Mouse (Mus musculus): ENCODE measurements around the gene Ogfod1.

Ogfod1 gene

DNA sequence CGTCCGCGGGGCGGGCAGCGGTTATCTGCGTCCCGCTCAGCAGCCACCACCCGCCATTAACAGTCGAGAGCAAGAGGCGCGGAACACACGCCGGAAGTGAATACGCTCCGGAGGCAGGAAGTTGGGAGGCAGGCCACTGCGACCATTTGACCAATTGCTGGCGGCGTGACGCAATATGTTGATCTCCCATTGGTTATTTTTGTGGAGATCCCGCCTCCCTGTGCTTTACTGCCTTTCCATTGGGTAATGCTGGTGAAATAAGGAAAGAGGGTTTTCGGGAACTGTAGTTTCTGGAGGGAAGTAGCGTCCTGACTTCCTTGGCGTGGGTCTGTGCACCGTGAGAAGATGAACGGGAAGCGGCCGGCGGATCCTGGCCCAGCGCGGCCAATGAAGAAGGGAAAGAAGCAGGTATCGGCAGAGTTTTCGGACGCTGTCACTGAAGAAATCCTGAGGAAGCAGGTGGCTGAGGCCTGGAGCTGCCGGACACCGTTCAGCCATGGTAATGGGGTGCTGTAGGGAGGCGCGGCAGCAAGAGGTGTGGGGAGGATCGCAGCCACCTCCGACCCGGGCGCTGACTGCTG lies at the start of gene Ogfod1, which contains the start of gene Nudt21:
Ogfod1 (plus strand) TSS at position 255 of the 581 bp plus-strand sequence.
Nudt21 (minus strand) TSS at position 88 of the 581 bp plus-strand sequence.
- DNase-seq (ENCODE audit: low read depth, low spot score), result peak; percentile 99

- no peak for DNase-seq (ENCODE audit: low read depth, low spot score)
Observed at GRCm38 (mm10) chr8:93989739-93990138, 47.3 kb upstream of the Ogfod1 start.

GRCm38 (mm10) chr8:93998961-93999360 lies 38.0 kb upstream of the Ogfod1 start:
- DNase-seq (ENCODE audit: low read depth, low spot score), result no peak

DNA sequence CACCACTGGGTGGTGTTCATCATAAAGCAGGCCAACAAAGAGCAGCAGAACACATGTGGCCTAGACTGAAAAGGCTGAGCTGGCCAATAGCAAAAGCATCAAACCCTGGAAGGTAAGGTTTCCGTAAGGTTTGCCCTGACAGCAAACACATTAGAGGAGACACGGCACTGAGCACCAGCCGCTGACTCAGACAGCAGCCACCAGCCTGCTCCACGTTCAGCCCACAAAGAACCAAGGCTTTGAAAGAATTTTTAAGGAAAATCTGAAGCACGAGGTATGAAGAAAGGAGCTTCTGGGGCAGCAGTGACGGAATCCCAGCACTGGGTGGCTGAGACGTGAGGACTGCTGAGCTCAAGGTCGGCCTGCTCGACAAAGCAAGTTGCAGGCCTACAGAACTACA lies 32.9 kb upstream of the Ogfod1 start:
- peak; percentile 65 for DNase-seq (ENCODE audit: low read depth, low spot score)

DNA sequence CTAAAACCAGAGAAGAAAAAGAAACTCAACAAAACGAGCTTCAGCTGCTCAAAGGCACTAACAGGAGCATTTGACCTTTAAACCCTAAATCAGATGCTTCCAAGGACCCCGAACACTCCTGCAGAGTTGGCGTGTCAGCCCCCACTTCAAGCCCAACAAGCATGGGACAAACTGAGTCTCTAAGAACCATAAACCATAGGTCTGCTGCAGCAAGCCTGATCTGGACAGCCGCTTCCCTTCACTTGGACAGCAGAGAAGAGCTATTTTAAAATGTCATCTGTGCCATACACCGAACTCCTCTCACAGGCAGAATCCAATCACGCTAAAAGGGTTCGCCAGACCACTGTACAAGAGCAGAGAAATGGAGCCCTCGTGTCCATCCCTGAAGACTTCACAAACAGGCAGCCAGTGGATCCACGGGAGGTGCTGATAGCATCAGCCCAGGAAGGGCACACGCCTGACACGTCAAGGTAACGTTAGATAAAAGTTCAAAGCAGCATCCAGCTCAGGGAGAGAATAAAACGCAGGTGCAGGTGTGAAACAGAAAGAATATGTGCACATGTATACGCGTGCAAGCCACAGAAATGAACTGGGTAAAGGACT lies 27.7 kb upstream of the Ogfod1 start:
- DNase-seq (ENCODE audit: low read depth, low spot score), result peak; percentile 26

GRCm38 (mm10) chr8:94010101-94010705 lies 26.8 kb upstream of the Ogfod1 start:
- peak; percentile 12 for DNase-seq (ENCODE audit: low read depth, low spot score)

DNA sequence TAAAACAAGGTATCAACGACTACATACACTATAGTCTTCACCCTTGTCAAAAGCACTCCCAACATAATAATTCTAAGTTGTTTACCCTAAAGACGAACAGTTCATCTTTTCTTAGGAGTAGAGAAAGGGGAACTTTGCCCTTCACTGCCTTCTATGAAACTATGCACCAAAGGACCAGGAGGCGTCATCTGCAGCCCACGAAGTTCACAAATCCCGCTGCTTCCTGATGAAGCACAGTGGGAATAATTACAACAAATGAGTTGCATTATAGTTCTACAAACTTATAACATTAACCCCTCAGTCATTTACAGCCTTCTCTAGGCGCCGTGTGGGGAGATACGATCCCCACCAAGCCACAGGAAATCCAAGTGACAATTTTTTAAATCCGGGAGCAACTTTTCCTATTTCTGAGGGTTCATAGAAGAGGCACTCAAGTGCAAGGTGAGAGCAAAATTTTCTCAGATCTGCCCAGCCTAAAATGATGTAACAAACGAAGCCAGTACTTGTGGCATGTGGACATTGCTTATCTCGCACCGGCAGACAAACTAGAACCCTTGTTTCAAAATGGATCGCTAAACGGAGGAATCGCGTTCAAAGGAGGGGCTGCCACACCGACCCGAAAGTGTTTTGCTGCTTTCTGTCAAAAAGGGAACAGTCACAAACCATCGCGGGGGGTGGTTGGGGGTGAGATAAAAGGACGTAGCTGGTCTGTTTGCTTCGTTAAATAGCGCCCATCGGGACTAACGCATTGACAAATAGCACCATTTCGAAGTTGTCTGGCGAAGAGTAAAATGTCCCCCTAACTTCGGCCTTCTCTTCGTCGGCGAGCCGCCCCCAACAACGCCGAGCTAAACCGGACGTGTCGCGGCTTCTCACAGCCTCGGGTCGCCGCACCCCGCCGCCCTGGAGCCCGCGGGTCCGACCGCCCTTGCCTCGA lies 25.7 kb upstream of the Ogfod1 start:
- DNase-seq (ENCODE audit: low read depth, low spot score), result peak; percentile 32

GRCm38 (mm10) chr8:94012013-94012951 lies 24.7 kb upstream of the Ogfod1 start, which contains the start of gene Amfr:
Amfr (minus strand) TSS chr8:94012842.
- peak; percentile 89 for DNase-seq (ENCODE audit: low read depth, low spot score)

DNA sequence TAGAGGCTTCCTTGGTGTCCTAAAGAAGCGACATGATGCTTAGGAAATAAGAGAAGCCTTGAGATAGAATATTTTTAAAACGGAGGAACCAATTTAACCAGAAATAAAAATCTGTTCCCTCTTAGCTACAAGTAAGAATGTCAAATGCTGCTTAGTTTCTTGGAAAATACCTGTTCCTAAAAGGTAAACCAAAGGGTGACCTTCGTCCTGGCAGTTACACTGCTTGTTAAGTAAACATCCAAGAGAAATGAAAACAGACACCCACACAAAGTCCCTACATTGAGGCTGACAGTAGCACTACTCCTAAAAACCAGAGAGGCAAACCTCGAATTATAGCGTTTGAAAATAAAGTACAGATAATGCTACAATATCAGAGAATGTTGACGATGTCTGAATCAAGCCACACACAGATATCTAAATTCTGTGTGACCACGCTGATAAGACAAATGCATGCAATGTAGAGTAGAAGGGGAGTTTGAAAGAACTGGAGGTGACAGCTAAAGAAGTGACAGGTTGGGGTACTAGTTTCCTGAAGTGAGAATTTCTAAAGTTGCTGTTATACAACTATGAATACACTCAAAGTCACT lies 23.9 kb upstream of the Ogfod1 start:
- DNase-seq (ENCODE audit: low read depth, low spot score), result peak; percentile 24

- no peak for DNase-seq (ENCODE audit: low read depth, low spot score)
Observed at GRCm38 (mm10) chr8:94023916-94024315, 13.1 kb upstream of the Ogfod1 start.

DNA sequence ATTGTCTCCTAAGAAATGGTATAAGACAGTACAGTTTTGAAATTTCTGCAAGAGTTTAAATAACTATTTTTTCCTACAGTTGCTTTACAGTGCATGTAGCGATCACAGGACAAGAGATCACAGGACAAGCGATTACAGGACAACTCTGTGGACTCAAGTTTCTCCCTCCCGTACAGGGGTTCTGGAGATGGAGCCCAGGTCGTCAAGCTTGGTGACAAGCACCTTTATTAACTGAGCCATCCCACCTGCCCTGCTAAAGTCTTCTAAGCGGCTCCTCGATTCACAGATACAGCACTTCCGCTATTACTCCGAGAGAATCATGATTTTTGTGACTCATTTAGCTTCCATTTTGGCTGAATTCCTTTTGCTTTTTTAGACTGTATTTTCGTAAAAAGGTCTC lies 7.3 kb upstream of the Ogfod1 start:
- no peak for DNase-seq (ENCODE audit: low read depth, low spot score)

- DNase-seq (ENCODE audit: low read depth, low spot score), result no peak
Observed at GRCm38 (mm10) chr8:94033601-94034000, 3.4 kb upstream of the Ogfod1 start.

DNA sequence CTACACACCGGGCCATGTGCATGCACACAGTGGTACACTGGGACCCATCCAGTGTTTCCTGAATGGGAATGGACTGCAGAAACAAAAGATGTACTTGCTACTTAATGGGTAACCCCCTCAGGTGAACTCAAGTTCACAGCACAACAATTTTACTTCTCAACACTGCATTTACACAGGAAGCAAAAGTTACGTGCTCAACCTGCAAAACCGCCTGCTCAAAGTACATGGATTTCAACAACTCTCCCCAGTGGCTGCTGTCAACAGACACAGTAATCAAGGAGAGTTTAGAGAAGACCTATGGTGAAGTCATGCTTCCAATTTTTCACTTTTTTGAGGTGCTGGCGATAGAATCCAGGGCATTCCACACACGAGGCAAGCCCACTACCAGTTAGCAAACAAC lies 1.8 kb upstream of the Ogfod1 start:
- no peak for DNase-seq (ENCODE audit: low read depth, low spot score)

- peak; percentile 78 for DNase-seq (ENCODE audit: low read depth, low spot score)
Observed at GRCm38 (mm10) chr8:94036541-94036940, 457 bp upstream of the Ogfod1 start.

DNA sequence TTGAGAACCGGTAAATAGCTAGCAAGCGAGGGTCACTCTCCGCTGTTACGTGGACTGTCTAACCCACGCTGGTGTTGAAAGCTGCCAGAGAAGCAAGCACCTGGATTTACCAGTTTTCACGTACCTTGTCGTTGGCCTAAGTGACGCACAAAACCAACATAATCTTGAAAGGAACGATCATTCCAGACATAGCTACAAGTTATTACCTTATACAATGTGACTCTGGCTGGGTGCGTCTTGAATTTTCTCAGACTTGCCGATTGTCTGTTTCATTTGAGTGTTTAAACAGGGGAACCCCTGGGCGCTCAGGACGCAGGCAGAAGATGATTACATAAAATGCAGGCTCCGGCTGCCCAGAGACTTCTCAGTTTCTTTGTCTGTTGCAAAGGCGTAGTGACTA lies 808 bp downstream of the Ogfod1 start:
- DNase-seq (ENCODE audit: low read depth, low spot score), result peak; percentile 32

GRCm38 (mm10) chr8:94047845-94048244 lies 10.8 kb downstream of the Ogfod1 start:
- DNase-seq (ENCODE audit: low read depth, low spot score), result peak; percentile 58

- DNase-seq (ENCODE audit: low read depth, low spot score), result no peak
Observed at GRCm38 (mm10) chr8:94052696-94053095, 15.7 kb downstream of the Ogfod1 start.

- DNase-seq (ENCODE audit: low read depth, low spot score), result peak; percentile 71
Observed at GRCm38 (mm10) chr8:94057157-94057854, 20.3 kb downstream of the Ogfod1 start.

DNA sequence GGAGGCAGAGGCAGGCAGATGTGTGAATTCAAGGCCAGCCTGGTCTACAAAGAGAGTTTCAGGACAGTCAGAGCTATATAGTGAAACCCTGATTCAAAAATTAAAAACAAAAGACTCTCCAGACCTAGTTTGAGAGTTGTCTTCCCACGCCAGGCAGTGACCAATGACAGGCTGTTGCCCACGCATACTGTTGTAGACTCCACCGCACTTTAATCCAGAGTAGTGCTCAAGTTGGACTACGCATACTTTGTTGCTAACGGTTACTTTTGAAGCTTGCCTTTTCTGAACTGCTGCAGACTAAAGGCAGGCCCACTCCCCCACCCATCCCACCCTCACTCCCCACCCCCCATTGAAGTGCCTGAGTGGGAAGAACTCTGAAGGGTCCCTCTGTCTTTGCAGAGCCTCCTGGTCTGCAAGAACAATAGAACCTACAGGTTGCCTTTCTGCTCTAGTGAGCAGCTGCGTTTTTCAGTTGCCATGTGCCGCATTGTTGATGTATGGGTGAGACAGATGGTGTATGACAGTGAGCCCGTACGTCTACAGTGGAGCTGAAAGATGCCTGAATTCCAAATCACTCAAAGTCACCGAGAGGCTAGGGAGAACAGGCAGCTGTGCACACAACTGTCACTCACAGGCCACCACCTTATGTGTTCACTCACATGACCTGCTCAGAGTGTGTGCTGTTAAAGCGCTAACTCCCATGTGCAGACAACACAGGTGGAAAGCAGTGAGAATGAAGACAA lies 29.3 kb downstream of the Ogfod1 start:
- peak; percentile 62 for DNase-seq (ENCODE audit: low read depth, low spot score)
